Mouse (Mus musculus) embryonic facial prominence, embryonic 15.5 days (tissue): ENCODE measurements around the gene Hmg20b. TPM values are rescaled to one million over a fixed set of nuclear protein-coding genes. Genes with fewer than 3 reads are reported as not detected.
A peak's percentile ranks its signal among the peaks of the same experiment; 100 is the strongest.

Experiments used
- ATAC-seq: fragments of 200-750 bp; cut with Nextera tagmentation; 2 replicates; pipeline ENCODE4 v1.8.0; 2017; ENCODE audit warnings: low read depth, moderate TSS enrichment; ENCODE audit not compliant: insufficient number of reproducible peaks, low FRiP score, low TSS enrichment
- H3K27ac ChIP-seq: fragments of 300-500 bp; sonication (generic); replicated peaks from 2 replicates; pipeline ENCODE4 v1.5.1; 2015; ENCODE audit warnings: mild to moderate bottlenecking, inconsistent platforms
- H3K27me3 ChIP-seq: fragments of 300-500 bp; sonication (generic); 2 replicates; pipeline ENCODE4 v1.6.1; 2015; ENCODE audit warnings: inconsistent platforms
- H3K36me3 ChIP-seq: fragments of 300-500 bp; sonication (generic); 2 replicates; pipeline ENCODE4 v1.6.1; 2015; ENCODE audit warnings: mild to moderate bottlenecking, inconsistent platforms
- H3K4me1 ChIP-seq: fragments of 300-500 bp; sonication (generic); 2 replicates; pipeline ENCODE4 v1.6.1; 2015; ENCODE audit warnings: inconsistent platforms
- H3K4me2 ChIP-seq: fragments of 300-500 bp; sonication (generic); replicated peaks from 2 replicates; pipeline ENCODE4 v1.6.1; 2015; ENCODE audit warnings: mild to moderate bottlenecking, inconsistent platforms
- H3K4me3 ChIP-seq: fragments of 300-500 bp; sonication (generic); replicated peaks from 2 replicates; pipeline ENCODE4 v1.5.1; 2015; ENCODE audit warnings: mild to moderate bottlenecking, inconsistent platforms
- H3K9ac ChIP-seq: fragments of 300-500 bp; sonication (generic); 2 replicates; pipeline ENCODE4 v1.6.1; 2015; ENCODE audit warnings: inconsistent platforms
- H3K9me3 ChIP-seq: fragments of 300-500 bp; sonication (generic); replicated peaks from 2 replicates; pipeline ENCODE4 v1.6.1; 2016; ENCODE audit warnings: inconsistent platforms
- WGBS: fragments of 180-500 bp; shearing (Covaris S2); methylation state at CpG from one replicate; pipeline ENCODE4 v1.1.7; 2015; 5-methylcytosine and 5-hydroxymethylcytosine counted together
- polyA plus RNA-seq: library from polyadenylated mRNA; unstranded; fragments of >200 nt; fragmentation: Nextera tagmentation; extraction: Ambion mirVana; gene quantifications from 2 replicates; pipeline ENCODE4 v1.2.1, GENCODE M21; 2015

The Hmg20b gene
- polyA plus RNA-seq, 1 experiment from 2014 or later, result 96.1 TPM

GRCm38 (mm10) chr10:81335393-81336340 is 14.6 kb downstream of the Hmg20b start:
- Histone ChIP-seq H3K4me2 (peak overlapping the region; percentile 23), H3K9ac (no peak overlapping the region), H3K36me3 (no peaks in the 10 kb centered on the region), H3K9me3 (no peaks in the 10 kb centered on the region), H3K4me3 (no peak overlapping the region), H3K27ac (peak overlapping the region; percentile 86), H3K27me3 (peaks cover 26% of the 10 kb centered on the region), H3K4me1 (peaks cover 40% of the 10 kb centered on the region)
- 39% methylated on average over 18 of the region's 19 CpGs for WGBS
- ATAC-seq, result peak; percentile 58

- H3K27me3 ChIP-seq, result peaks cover 24% of the 10 kb centered on the region
- H3K4me1 ChIP-seq, result peaks cover 50% of the 10 kb centered on the region
- 59% methylated on average over 11 of the region's 11 CpGs for WGBS
- H3K9ac ChIP-seq, result no peak overlapping the region
- H3K27ac ChIP-seq, result peak overlapping the region; percentile 86; the same call in 1 of the 2 replicates
- no peak overlapping the region for H3K4me3 ChIP-seq
- ATAC-seq, result no peak
- no peaks in the 10 kb centered on the region for H3K36me3 ChIP-seq
- H3K9me3 ChIP-seq, result no peaks in the 10 kb centered on the region
- no peak overlapping the region for H3K4me2 ChIP-seq
These were observed 16.0 kb downstream of the Hmg20b start for GRCm38 (mm10) chr10:81334324-81334723.

- no peaks in the 10 kb centered on the region for H3K9me3 ChIP-seq
- H3K36me3 ChIP-seq, result peaks cover 1% of the 10 kb centered on the region
- ATAC-seq, result no peak
- H3K27me3 ChIP-seq, result peaks cover 13% of the 10 kb centered on the region
- 0 out of 2 replicates have a peak overlapping the region, but pooled peaks have one; percentile 3 for H3K4me3 ChIP-seq
- no peak overlapping the region for H3K27ac ChIP-seq
- H3K4me1 ChIP-seq, result peaks cover 66% of the 10 kb centered on the region
- 27% methylated on average over 29 of the region's 29 CpGs for WGBS
- H3K9ac ChIP-seq, result no peak overlapping the region
- 0 out of 2 replicates have a peak overlapping the region, but pooled peaks have one; percentile 2 for H3K4me2 ChIP-seq
These were observed 18.0 kb downstream of the Hmg20b start for GRCm38 (mm10) chr10:81332277-81332676.

- H3K4me3 ChIP-seq, result no peak overlapping the region
- WGBS, result 40% methylated on average over 4 of the region's 4 CpGs
- H3K27ac ChIP-seq, result peak overlapping the region; percentile 92
- H3K4me2 ChIP-seq, result peak overlapping the region; percentile 35; the same call in 1 of the 2 replicates
- H3K36me3 ChIP-seq, result peaks cover 24% of the 10 kb centered on the region
- no peak overlapping the region for H3K9ac ChIP-seq
- H3K9me3 ChIP-seq, result no peaks in the 10 kb centered on the region
- no peak for ATAC-seq
- H3K27me3 ChIP-seq, result peaks cover 13% of the 10 kb centered on the region
- peaks cover 51% of the 10 kb centered on the region for H3K4me1 ChIP-seq
These were observed 20.3 kb downstream of the Hmg20b start for GRCm38 (mm10) chr10:81330007-81330406.

- H3K4me2 ChIP-seq, result peak overlapping the region; percentile 35
- peaks cover 30% of the 10 kb centered on the region for H3K36me3 ChIP-seq
- peaks cover 45% of the 10 kb centered on the region for H3K4me1 ChIP-seq
- no peak overlapping the region for H3K9ac ChIP-seq
- H3K9me3 ChIP-seq, result no peaks in the 10 kb centered on the region
- H3K27me3 ChIP-seq, result peaks cover 13% of the 10 kb centered on the region
- 45% methylated on average over 10 of the region's 10 CpGs for WGBS
- peak overlapping the region; percentile 92 for H3K27ac ChIP-seq
- peak; percentile 80 for ATAC-seq
- H3K4me3 ChIP-seq, result 0 out of 2 replicates have a peak overlapping the region, but pooled peaks have one; percentile 9
These were observed 20.9 kb downstream of the Hmg20b start for GRCm38 (mm10) chr10:81329194-81329975.

- Histone ChIP-seq H3K4me3 (peak within 1 kb of the TSS; percentile 9; the same call in 1 of the 2 replicates), H3K9me3 (no peaks in the 10 kb centered on the region), H3K4me1 (peaks cover 43% of the 10 kb centered on the region), H3K27ac (peak within 1 kb of the TSS; percentile 92), H3K9ac (no peak within 1 kb of the TSS), H3K27me3 (peaks cover 13% of the 10 kb centered on the region), H3K36me3 (peaks cover 40% of the 10 kb centered on the region), H3K4me2 (peak within 1 kb of the TSS; percentile 35)
- ATAC-seq, result no peak
- 16% methylated on average over 10 of the region's 10 CpGs for WGBS
These were observed 21.9 kb downstream of the Hmg20b start, which contains the start of gene Tbxa2r for GRCm38 (mm10) chr10:81328386-81328785. Gene Tbxa2r (plus strand): TSS chr10:81328731.

GRCm38 (mm10) chr10:81327959-81328358 is 22.3 kb downstream of the Hmg20b start:
- 16% methylated on average over 2 of the region's 2 CpGs for WGBS
- H3K36me3 ChIP-seq, result peaks cover 44% of the 10 kb centered on the region
- H3K4me2 ChIP-seq, result no peak overlapping the region

GRCm38 (mm10) chr10:81326858-81327257 is 23.4 kb downstream of the Hmg20b start:
- WGBS, result 76% methylated on average over 6 of the region's 6 CpGs
- Histone ChIP-seq H3K4me2 (no peak overlapping the region), H3K27ac (0 out of 2 replicates have a peak overlapping the region, but pooled peaks have one; percentile 7), H3K9me3 (no peaks in the 10 kb centered on the region), H3K36me3 (peaks cover 51% of the 10 kb centered on the region), H3K27me3 (no peaks in the 10 kb centered on the region), H3K4me1 (peaks cover 46% of the 10 kb centered on the region), H3K4me3 (no peak overlapping the region), H3K9ac (no peak overlapping the region)
- ATAC-seq, result no peak

More at GRCm38 (mm10) chr10:81327959-81328358, 22.3 kb downstream of the Hmg20b start:
- Histone ChIP-seq H3K4me1 (peaks cover 46% of the 10 kb centered on the region), H3K9me3 (no peaks in the 10 kb centered on the region), H3K4me3 (no peak overlapping the region), H3K9ac (no peak overlapping the region), H3K27ac (peak overlapping the region; percentile 92), H3K27me3 (peaks cover 9% of the 10 kb centered on the region)
- ATAC-seq, result no peak

- H3K4me2 ChIP-seq, result no peak overlapping the region
- peaks cover 51% of the 10 kb centered on the region for H3K36me3 ChIP-seq
- no peaks in the 10 kb centered on the region for H3K27me3 ChIP-seq
- H3K9ac ChIP-seq, result no peak overlapping the region
- peaks cover 45% of the 10 kb centered on the region for H3K4me1 ChIP-seq
- WGBS, result 92% methylated on average over 18 of the region's 18 CpGs
- ATAC-seq, result no peak
- no peak overlapping the region for H3K4me3 ChIP-seq
- H3K9me3 ChIP-seq, result no peaks in the 10 kb centered on the region
- no peak overlapping the region for H3K27ac ChIP-seq
These were observed 24.5 kb downstream of the Hmg20b start for GRCm38 (mm10) chr10:81325781-81326180.

GRCm38 (mm10) chr10:81325176-81325575 is 25.1 kb downstream of the Hmg20b start:
- Histone ChIP-seq H3K4me3 (no peak overlapping the region), H3K9ac (no peak overlapping the region), H3K27ac (no peak overlapping the region), H3K36me3 (peaks cover 51% of the 10 kb centered on the region), H3K4me1 (peaks cover 40% of the 10 kb centered on the region), H3K4me2 (no peak overlapping the region), H3K27me3 (no peaks in the 10 kb centered on the region), H3K9me3 (no peaks in the 10 kb centered on the region)
- ATAC-seq, result no peak
- WGBS, result 89% methylated on average over 21 of the region's 21 CpGs
